Mouse (Mus musculus) hindbrain, embryonic 11.5 days (tissue): ENCODE data around the gene Spint2. TPM values are rescaled to one million over a fixed set of nuclear protein-coding genes. Genes with fewer than 3 reads are reported as not detected.
A peak's percentile ranks its signal among the peaks of the same experiment; 100 is the strongest.

Source experiments
- ATAC-seq: fragments of 200-750 bp; cut with Nextera tagmentation; 2 replicates; pipeline ENCODE4 v1.8.0; 2017; ENCODE audit warnings: mild to moderate bottlenecking, moderate TSS enrichment, moderate library complexity; ENCODE audit not compliant: low FRiP score
- DNase-seq: peaks from one replicate; pipeline ENCODE4 v3.0.0-alpha.2; 2015; ENCODE audit warnings: low spot score
- H3K27ac ChIP-seq: fragments of 300-500 bp; sonication (generic); 2 replicates; pipeline ENCODE4 v1.5.1; 2014; ENCODE audit warnings: mild to moderate bottlenecking, low read depth, low read length
- H3K27me3 ChIP-seq: fragments of 300-500 bp; sonication (generic); 2 replicates; pipeline ENCODE4 v1.6.1; 2014; ENCODE audit warnings: mild to moderate bottlenecking, low read length, moderate library complexity, mixed read lengths; ENCODE audit not compliant: control insufficient read depth, insufficient read depth
- H3K36me3 ChIP-seq: fragments of 300-500 bp; sonication (generic); 2 replicates; pipeline ENCODE4 v1.6.1; 2014; ENCODE audit warnings: mild to moderate bottlenecking, low read length, moderate library complexity, mixed read lengths; ENCODE audit not compliant: control insufficient read depth, insufficient read depth
- H3K4me1 ChIP-seq: fragments of 300-500 bp; sonication (generic); replicated peaks from 2 replicates; pipeline ENCODE4 v1.6.1; 2014; ENCODE audit warnings: low read length, mixed read lengths; ENCODE audit not compliant: control insufficient read depth, insufficient read depth
- H3K4me2 ChIP-seq: fragments of 300-500 bp; sonication (generic); replicated peaks from 2 replicates; pipeline ENCODE4 v1.6.1; 2014; ENCODE audit warnings: mild to moderate bottlenecking, low read depth, low read length
- H3K4me3 ChIP-seq: fragments of 300-500 bp; sonication (generic); 2 replicates; pipeline ENCODE4 v1.5.1; 2014; ENCODE audit warnings: low read depth, low read length
- H3K9ac ChIP-seq: fragments of 300-500 bp; sonication (generic); 2 replicates; pipeline ENCODE4 v1.6.1; 2014; ENCODE audit warnings: low read depth, low read length
- H3K9me3 ChIP-seq: fragments of 300-500 bp; sonication (generic); 2 replicates; pipeline ENCODE4 v1.6.1; 2016; ENCODE audit warnings: low read length; ENCODE audit not compliant: control insufficient read depth
- WGBS: fragments of 180-500 bp; shearing (Covaris S2); extraction: QIAGEN DNeasy Blood & Tissue Kit; methylation state at CpG from one replicate; pipeline ENCODE4 v1.1.7; 2014; 5-methylcytosine and 5-hydroxymethylcytosine counted together
- polyA plus RNA-seq: library from polyadenylated mRNA; unstranded; fragments of >200 nt; fragmentation: Nextera tagmentation; extraction: Ambion mirVana; gene quantifications from 2 replicates; pipeline ENCODE4 v1.2.1, GENCODE M21; 2014

Spint2 gene
- polyA plus RNA-seq, 1 experiment from 2014 or later, result 37.5 TPM

- ATAC-seq (no peak), DNase-seq (no peak)
- no peak overlapping the region for H3K9ac ChIP-seq
- no peak overlapping the region for H3K4me2 ChIP-seq
- peaks cover 25% of the 10 kb centered on the region for H3K27me3 ChIP-seq
- H3K36me3 ChIP-seq, result no peaks in the 10 kb centered on the region
- H3K27ac ChIP-seq, result no peak overlapping the region
- no peak overlapping the region for H3K4me3 ChIP-seq
- no peaks in the 10 kb centered on the region; the same call in 1 of the 2 replicates for H3K4me1 ChIP-seq
- WGBS, result 54% methylated on average over 3 of the region's 3 CpGs
- H3K9me3 ChIP-seq, result no peaks in the 10 kb centered on the region
Measured at GRCm38 (mm10) chr7:29231517-29231916, 50.2 kb downstream of the Spint2 start.

GRCm38 (mm10) chr7:29230560-29230959, 51.2 kb downstream of the Spint2 start:
- no peaks in the 10 kb centered on the region for H3K36me3 ChIP-seq
- no peaks in the 10 kb centered on the region for H3K9me3 ChIP-seq
- H3K4me3 ChIP-seq, result no peak overlapping the region
- WGBS, result 15% methylated on average over 3 of the region's 3 CpGs
- H3K27me3 ChIP-seq, result peaks cover 25% of the 10 kb centered on the region
- H3K4me1 ChIP-seq, result no peaks in the 10 kb centered on the region; the same call in none of the 2 replicates
- ATAC-seq, result no peak
- no peak overlapping the region for H3K27ac ChIP-seq
- no peak overlapping the region for H3K4me2 ChIP-seq
- H3K9ac ChIP-seq, result no peak overlapping the region
- DNase-seq, result no peak

GRCm38 (mm10) chr7:29228202-29228601, 53.5 kb downstream of the Spint2 start:
- H3K27ac ChIP-seq, result no peak overlapping the region
- no peaks in the 10 kb centered on the region; the same call in none of the 2 replicates for H3K4me1 ChIP-seq
- 77% methylated on average over 4 of the region's 4 CpGs for WGBS
- H3K4me3 ChIP-seq, result no peak overlapping the region
- H3K9ac ChIP-seq, result no peak overlapping the region
- H3K27me3 ChIP-seq, result peaks cover 25% of the 10 kb centered on the region
- no peak overlapping the region for H3K4me2 ChIP-seq
- ATAC-seq (no peak), DNase-seq (no peak)
- H3K36me3 ChIP-seq, result no peaks in the 10 kb centered on the region
- no peaks in the 10 kb centered on the region for H3K9me3 ChIP-seq

GRCm38 (mm10) chr7:29225520-29225919, 56.2 kb downstream of the Spint2 start:
- H3K4me3 ChIP-seq, result no peak overlapping the region
- no peak overlapping the region for H3K27ac ChIP-seq
- H3K4me2 ChIP-seq, result 0 out of 2 replicates have a peak overlapping the region, but pooled peaks have one; percentile 2
- no peak for ATAC-seq
- no peaks in the 10 kb centered on the region; the same call in none of the 2 replicates for H3K4me1 ChIP-seq
- no peaks in the 10 kb centered on the region for H3K36me3 ChIP-seq
- no peaks in the 10 kb centered on the region for H3K9me3 ChIP-seq
- no peak for DNase-seq
- 74% methylated on average over 13 of the region's 13 CpGs for WGBS
- peaks cover 2% of the 10 kb centered on the region; the same call in 1 of the 2 replicates for H3K27me3 ChIP-seq
- H3K9ac ChIP-seq, result no peak overlapping the region

GRCm38 (mm10) chr7:29224756-29225394, 56.8 kb downstream of the Spint2 start:
- no peaks in the 10 kb centered on the region for H3K27me3 ChIP-seq
- 10% methylated on average over 16 of the region's 16 CpGs for WGBS
- ATAC-seq, result no peak
- peak; percentile 62 for DNase-seq
- no peaks in the 10 kb centered on the region; the same call in none of the 2 replicates for H3K4me1 ChIP-seq
- H3K4me2 ChIP-seq, result peak overlapping the region; percentile 2; the same call in 1 of the 2 replicates
- H3K27ac ChIP-seq, result no peak overlapping the region
- H3K9me3 ChIP-seq, result no peaks in the 10 kb centered on the region
- H3K36me3 ChIP-seq, result no peaks in the 10 kb centered on the region
- no peak overlapping the region for H3K4me3 ChIP-seq
- peak overlapping the region; percentile 8; the same call in 1 of the 2 replicates for H3K9ac ChIP-seq

GRCm38 (mm10) chr7:29214846-29215245, 66.9 kb downstream of the Spint2 start:
- 42% methylated on average over 15 of the region's 15 CpGs for WGBS
- no peak overlapping the region for H3K4me2 ChIP-seq

GRCm38 (mm10) chr7:29214236-29214635, 67.5 kb downstream of the Spint2 start:
- no peaks in the 10 kb centered on the region; the same call in 1 of the 2 replicates for H3K4me1 ChIP-seq
- H3K27me3 ChIP-seq, result peaks cover 13% of the 10 kb centered on the region
- H3K27ac ChIP-seq, result no peak overlapping the region
- H3K36me3 ChIP-seq, result no peaks in the 10 kb centered on the region
- H3K4me3 ChIP-seq, result no peak overlapping the region; the same call in 1 of the 2 replicates
- 71% methylated on average over 2 of the region's 2 CpGs for WGBS
- no peak overlapping the region for H3K4me2 ChIP-seq
- ATAC-seq (no peak), DNase-seq (no peak)
- no peak overlapping the region for H3K9ac ChIP-seq
- H3K9me3 ChIP-seq, result no peaks in the 10 kb centered on the region

More at GRCm38 (mm10) chr7:29214846-29215245, 66.9 kb downstream of the Spint2 start:
- Histone ChIP-seq H3K9me3 (no peaks in the 10 kb centered on the region), H3K9ac (no peak overlapping the region), H3K4me1 (no peaks in the 10 kb centered on the region; the same call in 1 of the 2 replicates), H3K36me3 (no peaks in the 10 kb centered on the region), H3K27me3 (peaks cover 13% of the 10 kb centered on the region), H3K4me3 (no peak overlapping the region), H3K27ac (no peak overlapping the region)
- no peak for ATAC-seq
- peak; percentile 10 for DNase-seq

- Histone ChIP-seq H3K9me3 (no peaks in the 10 kb centered on the region), H3K9ac (no peak within 1 kb of the TSS), H3K4me1 (no peaks in the 10 kb centered on the region; the same call in 1 of the 2 replicates), H3K4me2 (peak within 1 kb of the TSS; percentile 23; the same call in 1 of the 2 replicates), H3K36me3 (no peaks in the 10 kb centered on the region), H3K27ac (no peak within 1 kb of the TSS), H3K4me3 (peak within 1 kb of the TSS; percentile 16; the same call in 1 of the 2 replicates), H3K27me3 (peaks cover 13% of the 10 kb centered on the region)
- DNase-seq (peak; percentile 80), ATAC-seq (peak; percentile 82)
- WGBS, result under 1% methylated on average over 20 of the region's 20 CpGs
Measured at GRCm38 (mm10) chr7:29213675-29214082, 68.0 kb downstream of the Spint2 start, which contains the start of gene Catsperg1. Gene Catsperg1 (minus strand): TSS chr7:29214035.
